Mouse (Mus musculus) small intestine, adult 2 months (tissue): ENCODE measurements around the gene Ugt1a1.

Source experiments
- CTCF ChIP-seq: fragments of 200-500 bp; IDR thresholded peaks from 2 replicates; pipeline ENCODE4 v1.5.1; 2012; ENCODE audit warnings: low read depth, mild to moderate bottlenecking, control low read depth, inconsistent platforms, low read length, moderate library complexity, mixed read lengths; ENCODE audit not compliant: insufficient replicate concordance, insufficient read length; ENCODE audit errors: extremely low read depth
- POLR2A ChIP-seq: fragments of 200-500 bp; IDR thresholded peaks from 2 replicates; pipeline ENCODE4 v1.6.1; 2012; ENCODE audit warnings: low read depth, mild to moderate bottlenecking, control low read depth, inconsistent platforms, low read length, moderate library complexity

GRCm38 (mm10) chr1:88199996-88200395 lies 11.8 kb upstream of the Ugt1a1 start:
- no peak for TF ChIP-seq CTCF
- no peak for TF ChIP-seq POLR2A
